Mouse (Mus musculus): ENCODE results near the gene Smco4. TPM values are rescaled to one million over a fixed set of nuclear protein-coding genes. Genes with fewer than 3 reads are reported as not detected.
"Not testable (repeated sequence)": the region's sequence is repeated elsewhere in the genome, so short reads cannot be mapped to it uniquely, and the experiment has no call there.

Gene Smco4
- total RNA-seq (2022): 10 to 100 TPM in 2 of 4 experiments, 1 to 10 TPM in 2; 8.4 to 11.1 (median 9.9) TPM

DNA sequence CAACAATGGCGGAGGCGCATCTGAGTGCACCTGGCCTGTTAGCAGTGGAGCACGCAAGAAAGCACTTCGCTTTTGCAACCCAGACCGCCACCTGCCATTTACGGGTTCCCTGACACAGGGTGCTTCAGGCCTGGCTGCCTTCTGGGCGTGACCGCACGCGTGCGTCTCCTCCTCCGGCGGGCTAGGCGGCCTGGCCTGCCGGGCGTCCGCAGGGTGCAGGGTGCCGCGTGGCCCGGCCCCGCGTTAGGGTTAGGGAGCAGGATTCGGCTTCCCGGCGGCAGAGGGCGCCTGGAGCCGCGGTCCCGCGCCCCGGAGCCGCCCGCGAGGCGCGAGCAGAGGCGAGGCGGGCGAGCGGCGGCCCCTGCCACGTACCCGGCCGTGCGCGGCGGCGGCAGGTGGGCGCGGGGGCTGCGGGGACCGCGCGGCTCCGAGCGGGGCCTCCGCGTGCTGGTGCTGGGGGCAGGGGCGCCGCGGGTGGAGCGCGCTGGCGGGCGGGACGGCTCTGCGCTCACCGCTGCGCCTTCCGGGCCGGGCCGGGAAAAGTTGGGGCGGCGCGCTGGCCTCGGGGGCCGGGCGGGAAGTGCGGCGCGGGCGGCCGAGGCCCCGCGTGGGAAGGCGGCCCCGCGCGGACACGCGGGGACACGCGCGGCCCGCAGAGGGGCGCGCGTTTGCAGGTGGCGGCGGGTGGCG is at the start of gene Smco4:
TSS of gene Smco4 (plus strand) at position 198 of the 690 bp plus-strand sequence.
- peak; percentile 36 to 55 for DNase-seq (ENCODE audit: low spot score in 2 of 2)

- DNase-seq (ENCODE audit: low spot score in 2 of 2): no peak
Observed at GRCm38 (mm10) chr9:15447397-15447796, 45.8 kb upstream of the Smco4 start.

DNA sequence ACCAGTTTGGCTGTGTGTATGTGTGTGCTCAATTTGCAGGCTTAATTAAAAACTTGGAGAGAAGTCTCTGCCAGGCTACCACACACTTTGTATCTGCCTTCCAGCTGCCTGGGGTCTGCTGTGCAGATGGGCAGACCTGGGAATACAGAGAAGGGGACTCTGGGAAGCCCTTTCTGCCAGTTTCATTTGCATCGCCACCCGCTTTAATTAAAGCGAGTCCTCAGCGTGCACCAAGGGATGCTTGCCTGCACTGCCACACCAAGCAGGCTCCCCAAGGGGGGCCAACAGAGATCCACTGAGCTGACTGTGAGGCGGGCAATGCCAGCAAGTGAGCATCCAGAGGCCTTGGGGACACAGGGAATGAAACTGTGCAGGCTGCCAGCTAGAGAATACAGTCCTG is 42.3 kb upstream of the Smco4 start:
- no peak for DNase-seq (ENCODE audit: low spot score in 2 of 2)

DNA sequence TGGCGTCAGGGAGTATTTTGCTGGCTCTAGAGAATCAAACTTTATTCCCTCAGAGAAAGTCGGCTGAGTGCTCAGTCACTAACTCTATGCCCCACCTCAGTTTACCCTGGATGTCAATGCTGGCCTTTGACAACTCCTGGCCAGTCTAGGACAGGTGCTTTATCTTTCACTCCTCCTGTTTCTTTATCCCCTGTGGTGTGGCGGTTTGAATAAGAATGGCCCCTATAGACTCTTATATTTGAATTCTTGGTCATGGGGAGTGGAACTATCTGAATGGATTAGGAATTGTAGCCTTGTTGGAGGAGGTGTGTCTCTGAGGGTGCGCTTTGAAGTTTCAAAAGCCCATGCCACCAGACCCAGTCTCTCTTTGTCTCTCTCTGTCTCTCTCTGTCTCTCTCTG is 21.0 kb upstream of the Smco4 start:
- no peak for DNase-seq (ENCODE audit: low spot score in 2 of 2)

GRCm38 (mm10) chr9:15473206-15473605 is 20.0 kb upstream of the Smco4 start:
- no peak for DNase-seq (ENCODE audit: low spot score in 2 of 2)

GRCm38 (mm10) chr9:15477556-15477955 is 15.7 kb upstream of the Smco4 start:
- peak in 1 of 2 experiments; percentile 25 for DNase-seq (ENCODE audit: low spot score in 2 of 2)

DNA sequence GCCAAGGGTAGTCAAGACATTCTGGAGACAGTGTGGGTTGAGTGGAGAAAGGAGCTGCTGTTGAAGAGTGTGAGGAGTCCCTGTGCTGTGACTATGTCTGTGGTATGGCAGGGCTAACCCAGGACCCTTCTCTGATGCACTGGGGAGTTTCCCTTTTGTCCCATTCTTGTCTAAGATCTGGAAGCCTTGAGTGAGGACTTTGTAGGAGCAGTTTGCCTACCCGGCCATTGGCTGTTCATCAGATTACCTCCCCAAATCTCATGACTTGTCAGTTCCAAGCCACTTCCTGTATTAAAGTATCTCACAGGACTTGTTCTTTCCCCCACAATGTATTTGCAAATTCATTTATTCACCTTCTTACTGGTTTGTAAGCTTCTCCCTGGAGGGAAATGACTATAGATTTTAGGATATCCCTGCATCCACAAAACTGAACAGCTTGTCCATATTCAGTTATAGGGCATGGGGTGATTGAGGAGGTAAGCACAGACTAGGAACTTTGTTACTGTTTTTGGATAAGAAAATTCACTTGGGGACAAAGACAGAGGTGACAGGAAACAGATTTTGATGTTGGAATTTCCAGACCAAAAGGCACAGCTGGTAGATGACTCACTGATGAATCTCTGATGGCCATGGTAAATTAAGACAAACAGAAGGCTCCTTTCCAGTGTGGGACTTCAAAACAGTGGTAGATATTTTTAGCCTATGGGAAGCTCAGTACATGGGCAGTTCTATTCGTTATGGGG is 5.4 kb upstream of the Smco4 start:
- no peak for DNase-seq (ENCODE audit: low spot score in 2 of 2)

DNA sequence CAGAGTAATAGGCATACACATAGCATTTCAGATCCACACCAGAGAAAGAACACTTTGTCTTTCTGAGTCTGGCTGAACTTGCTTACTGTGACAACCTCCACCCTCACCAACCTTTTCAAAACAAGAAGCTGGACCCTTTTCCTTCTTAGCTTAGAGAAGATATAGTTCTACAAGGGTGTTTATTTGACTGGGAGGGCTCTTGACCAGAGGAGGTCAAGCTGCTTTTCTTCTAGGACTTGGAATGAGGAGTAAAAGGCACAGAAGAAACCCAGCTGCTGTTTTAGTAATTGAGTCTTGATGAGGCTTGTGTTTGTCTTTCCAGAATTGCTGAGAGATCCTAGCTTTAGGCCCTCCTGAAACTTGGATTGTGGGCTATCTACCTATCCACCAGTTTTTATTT is 3.9 kb upstream of the Smco4 start:
- DNase-seq (ENCODE audit: low spot score in 2 of 2): no peak

DNA sequence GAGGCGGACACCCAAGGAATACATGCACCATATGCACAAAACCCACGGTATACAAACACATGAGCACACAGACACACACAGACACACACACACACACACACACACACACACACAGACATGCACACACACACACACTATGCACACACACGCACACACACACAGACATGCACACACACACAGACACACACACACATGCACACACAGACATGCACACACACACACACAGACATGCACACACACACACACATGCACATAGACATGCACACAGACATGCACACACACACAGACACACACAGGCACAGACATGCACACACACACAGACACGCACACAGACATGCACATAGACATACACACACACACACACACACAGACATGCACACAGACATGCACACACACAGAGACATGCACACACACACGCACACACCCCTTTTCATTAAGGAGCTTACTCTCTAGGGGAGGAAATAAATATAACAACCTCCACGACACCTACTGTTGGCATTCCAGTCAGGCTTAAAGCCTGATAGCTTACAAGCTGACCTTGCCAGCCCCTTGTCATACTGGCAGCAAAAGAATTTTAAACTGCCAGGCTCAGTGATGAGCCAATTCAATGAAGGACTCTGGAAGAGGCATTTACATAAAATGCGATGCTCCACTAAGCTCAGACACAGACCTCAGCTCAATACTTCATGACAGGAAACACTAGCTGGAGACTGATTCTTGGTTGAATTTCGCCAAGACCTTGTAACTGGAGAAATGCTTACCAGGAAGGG is 2.7 kb upstream of the Smco4 start:
- DNase-seq (ENCODE audit: low spot score in 2 of 2): no peak

DNA sequence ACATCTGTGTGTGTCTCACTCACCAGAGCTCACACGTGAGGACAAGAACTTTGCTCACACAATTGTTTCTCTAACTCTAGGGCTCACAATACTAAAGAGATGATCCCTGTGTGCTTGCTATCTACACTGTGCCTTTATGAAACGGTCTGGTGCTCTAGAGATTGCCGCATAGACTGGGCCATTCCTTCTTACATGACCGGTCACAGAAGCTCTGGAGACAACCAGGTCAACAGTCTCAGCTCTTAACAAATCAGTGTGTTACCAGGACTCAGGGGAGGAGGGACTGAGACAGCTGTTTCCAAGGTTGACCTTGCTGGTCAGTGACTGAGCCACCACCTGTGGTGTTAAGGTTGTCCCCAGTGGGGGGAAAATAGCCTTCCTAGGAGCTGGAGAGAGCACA is 1.5 kb upstream of the Smco4 start:
- DNase-seq (ENCODE audit: low spot score in 2 of 2): no peak

GRCm38 (mm10) chr9:15492401-15492800 is 831 bp upstream of the Smco4 start:
- no peak for DNase-seq (ENCODE audit: low spot score in 2 of 2)

DNA sequence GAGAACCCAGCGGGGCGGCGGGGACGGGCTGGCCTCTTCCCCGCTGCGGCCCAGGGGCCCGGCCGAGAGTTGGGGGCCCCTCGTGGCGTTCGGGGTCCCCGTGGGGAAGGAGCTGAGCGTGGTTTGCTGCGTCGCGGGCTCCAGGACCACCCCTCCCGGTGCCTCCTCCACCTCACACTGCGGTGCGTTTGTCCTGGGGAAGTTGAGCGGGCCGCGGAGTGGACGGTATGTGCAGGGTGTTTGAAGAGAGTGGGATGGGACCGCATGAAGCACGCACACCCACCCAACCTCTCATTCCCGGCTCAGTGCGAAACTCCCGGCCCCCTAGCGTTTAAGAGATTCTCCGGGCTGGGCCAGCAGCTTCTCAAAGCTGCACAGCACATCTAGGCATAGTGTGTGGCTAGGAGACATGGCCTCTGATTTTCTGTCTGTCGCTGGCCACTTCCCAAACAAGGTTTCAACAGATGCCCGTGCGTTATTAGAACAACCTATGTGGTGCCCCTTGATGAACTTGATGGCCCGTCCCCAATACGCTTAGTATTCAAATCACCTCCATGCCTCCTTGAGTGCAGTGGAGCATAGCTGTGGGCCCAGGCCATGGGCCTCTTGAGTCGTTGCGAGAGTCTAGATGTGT is 810 bp downstream of the Smco4 start:
- peak in 1 of 2 experiments; percentile 20 for DNase-seq (ENCODE audit: low spot score in 2 of 2)

- DNase-seq (ENCODE audit: low spot score in 2 of 2): not testable (repeated sequence)
Observed at GRCm38 (mm10) chr9:15495281-15495680, 2.0 kb downstream of the Smco4 start.

- no peak for DNase-seq (ENCODE audit: low spot score in 2 of 2)
Observed at GRCm38 (mm10) chr9:15495921-15496577, 2.8 kb downstream of the Smco4 start.

- DNase-seq (ENCODE audit: low spot score in 2 of 2): no peak
Observed at GRCm38 (mm10) chr9:15500025-15500424, 6.8 kb downstream of the Smco4 start.

- no peak for DNase-seq (ENCODE audit: low spot score in 2 of 2)
Observed at GRCm38 (mm10) chr9:15501319-15502256, 8.4 kb downstream of the Smco4 start.

- DNase-seq (ENCODE audit: low spot score in 2 of 2): no peak
Observed at GRCm38 (mm10) chr9:15502476-15502875, 9.2 kb downstream of the Smco4 start.

DNA sequence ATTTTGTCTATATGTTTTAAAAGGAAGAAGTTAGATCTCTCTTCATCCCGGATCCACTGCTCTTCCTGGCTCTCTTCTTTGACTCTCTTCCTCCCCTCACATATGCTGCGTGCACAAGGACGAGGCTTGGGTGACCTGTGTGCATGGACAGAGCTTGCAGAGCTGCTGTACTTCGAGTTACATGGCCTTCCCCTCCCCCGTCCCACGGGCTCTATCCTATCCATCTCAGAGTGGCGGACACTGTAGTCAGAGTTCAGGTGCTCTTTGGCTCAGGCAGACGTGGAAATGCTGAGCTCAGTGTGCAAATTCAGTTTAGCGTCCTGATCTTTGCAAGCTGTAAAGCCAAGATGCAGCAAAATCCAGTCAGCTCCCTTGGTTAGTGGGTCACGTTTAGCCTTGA is 10.1 kb downstream of the Smco4 start:
- no peak for DNase-seq (ENCODE audit: low spot score in 2 of 2)

GRCm38 (mm10) chr9:15503827-15504226 is 10.6 kb downstream of the Smco4 start:
- DNase-seq (ENCODE audit: low spot score in 2 of 2): no peak

- no peak for DNase-seq (ENCODE audit: low spot score in 2 of 2)
Observed at GRCm38 (mm10) chr9:15505288-15505687, 12.1 kb downstream of the Smco4 start.

Measured in gastrocnemius, adult 8-10 months (tissue).